Mouse (Mus musculus) limb, embryonic 12.5 days (tissue): ENCODE data around the gene Kit. TPM values are rescaled to one million over a fixed set of nuclear protein-coding genes. Genes with fewer than 3 reads are reported as not detected.

Experiments
- ATAC-seq: fragments of 200-750 bp; cut with Nextera tagmentation; 2 replicates; pipeline ENCODE4 v1.8.0; 2017; ENCODE audit warnings: low read depth, moderate TSS enrichment; ENCODE audit not compliant: insufficient number of reproducible peaks, insufficient read depth, low FRiP score, low TSS enrichment
- H3K27ac ChIP-seq: fragments of 300-500 bp; sonication (generic); 2 replicates; pipeline ENCODE4 v1.5.1; 2016; ENCODE audit warnings: mild to moderate bottlenecking, moderate library complexity
- H3K27me3 ChIP-seq: fragments of 300-500 bp; sonication (generic); 2 replicates; pipeline ENCODE4 v1.6.1; 2016; ENCODE audit warnings: mild to moderate bottlenecking, moderate library complexity
- H3K36me3 ChIP-seq: fragments of 300-500 bp; sonication (generic); 2 replicates; pipeline ENCODE4 v1.6.1; 2016; ENCODE audit warnings: mild to moderate bottlenecking, moderate library complexity
- H3K4me1 ChIP-seq: fragments of 300-500 bp; sonication (generic); replicated peaks from 2 replicates; pipeline ENCODE4 v1.6.1; 2016
- H3K4me2 ChIP-seq: fragments of 300-500 bp; sonication (generic); 2 replicates; pipeline ENCODE4 v1.6.1; 2016; ENCODE audit warnings: mild to moderate bottlenecking, moderate library complexity
- H3K4me3 ChIP-seq: fragments of 300-500 bp; sonication (generic); replicated peaks from 2 replicates; pipeline ENCODE4 v1.5.1; 2016; ENCODE audit warnings: mild to moderate bottlenecking
- H3K9ac ChIP-seq: fragments of 300-500 bp; sonication (generic); replicated peaks from 2 replicates; pipeline ENCODE4 v1.6.1; 2016; ENCODE audit warnings: mild to moderate bottlenecking, moderate library complexity
- H3K9me3 ChIP-seq: fragments of 300-500 bp; sonication (generic); 2 replicates; pipeline ENCODE4 v1.6.1; 2016; ENCODE audit warnings: mild to moderate bottlenecking, moderate library complexity
- WGBS: fragments of 180-500 bp; shearing (Covaris S2); methylation state at CpG from one replicate; pipeline ENCODE4 v1.1.7; 2016; 5-methylcytosine and 5-hydroxymethylcytosine counted together
- polyA plus RNA-seq: library from polyadenylated mRNA; unstranded; fragments of >200 nt; fragmentation: Nextera tagmentation; extraction: Ambion mirVana; gene quantifications from 2 replicates; pipeline ENCODE4 v1.2.1, GENCODE M21; 2016

Gene Kit
- polyA plus RNA-seq, 1 experiment from 2014 or later: 15.0 TPM

GRCm38 (mm10) chr5:75615000-75615571 lies 40.4 kb downstream of the Kit start:
- no peak for ATAC-seq
- Histone ChIP-seq H3K27me3 (no peaks in the 10 kb centered on the region), H3K4me2 (no peak overlapping the region), H3K9ac (no peak overlapping the region), H3K27ac (no peak overlapping the region), H3K36me3 (no peaks in the 10 kb centered on the region), H3K4me1 (no peaks in the 10 kb centered on the region), H3K9me3 (no peaks in the 10 kb centered on the region), H3K4me3 (no peak overlapping the region)
- WGBS: 95% methylated on average over 11 of the region's 11 CpGs

GRCm38 (mm10) chr5:75615624-75616023 lies 40.9 kb downstream of the Kit start:
- Histone ChIP-seq H3K36me3 (peaks cover 3% of the 10 kb centered on the region; the same call in 1 of the 2 replicates), H3K9ac (no peak overlapping the region), H3K4me1 (no peaks in the 10 kb centered on the region), H3K27ac (no peak overlapping the region), H3K4me2 (no peak overlapping the region), H3K4me3 (no peak overlapping the region), H3K27me3 (no peaks in the 10 kb centered on the region), H3K9me3 (no peaks in the 10 kb centered on the region)
- no peak for ATAC-seq
- WGBS: 88% methylated on average over 8 of the region's 8 CpGs

GRCm38 (mm10) chr5:75622401-75622800 lies 47.7 kb downstream of the Kit start:
- no peak overlapping the region for H3K4me3 ChIP-seq
- H3K36me3 ChIP-seq: peaks cover 7% of the 10 kb centered on the region; the same call in 1 of the 2 replicates
- 90% methylated on average over 4 of the region's 4 CpGs for WGBS
- H3K9me3 ChIP-seq: no peaks in the 10 kb centered on the region
- H3K4me1 ChIP-seq: 0 out of 2 replicates have a peak, but pooled peaks cover 3% of the 10 kb centered on the region
- no peak for ATAC-seq
- H3K9ac ChIP-seq: no peak overlapping the region
- no peaks in the 10 kb centered on the region for H3K27me3 ChIP-seq
- no peak overlapping the region for H3K27ac ChIP-seq
- H3K4me2 ChIP-seq: no peak overlapping the region

GRCm38 (mm10) chr5:75623007-75623406 lies 48.3 kb downstream of the Kit start:
- no peaks in the 10 kb centered on the region for H3K27me3 ChIP-seq
- no peak for ATAC-seq
- WGBS: 91% methylated on average over 11 of the region's 11 CpGs
- H3K4me2 ChIP-seq: no peak overlapping the region
- no peak overlapping the region for H3K9ac ChIP-seq
- H3K36me3 ChIP-seq: peaks cover 7% of the 10 kb centered on the region; the same call in 1 of the 2 replicates
- no peaks in the 10 kb centered on the region for H3K9me3 ChIP-seq
- H3K27ac ChIP-seq: no peak overlapping the region
- 0 out of 2 replicates have a peak, but pooled peaks cover 3% of the 10 kb centered on the region for H3K4me1 ChIP-seq
- no peak overlapping the region for H3K4me3 ChIP-seq

GRCm38 (mm10) chr5:75623520-75623919 lies 48.8 kb downstream of the Kit start:
- 94% methylated on average over 1 of the region's 1 CpGs for WGBS

GRCm38 (mm10) chr5:75623993-75624706 lies 49.4 kb downstream of the Kit start:
- 88% methylated on average over 20 of the region's 20 CpGs for WGBS
- H3K9ac ChIP-seq: no peak overlapping the region
- no peaks in the 10 kb centered on the region for H3K9me3 ChIP-seq
- H3K4me3 ChIP-seq: no peak overlapping the region
- peaks cover 7% of the 10 kb centered on the region; the same call in 1 of the 2 replicates for H3K36me3 ChIP-seq
- ATAC-seq: no peak
- H3K4me1 ChIP-seq: 0 out of 2 replicates have a peak, but pooled peaks cover 3% of the 10 kb centered on the region
- H3K4me2 ChIP-seq: no peak overlapping the region
- no peak overlapping the region for H3K27ac ChIP-seq
- H3K27me3 ChIP-seq: no peaks in the 10 kb centered on the region

More at GRCm38 (mm10) chr5:75623520-75623919, 48.8 kb downstream of the Kit start:
- no peak for ATAC-seq
- H3K4me1 ChIP-seq: 0 out of 2 replicates have a peak, but pooled peaks cover 3% of the 10 kb centered on the region
- H3K36me3 ChIP-seq: peaks cover 7% of the 10 kb centered on the region; the same call in 1 of the 2 replicates
- H3K4me3 ChIP-seq: no peak overlapping the region
- no peak overlapping the region for H3K9ac ChIP-seq
- no peak overlapping the region for H3K27ac ChIP-seq
- H3K9me3 ChIP-seq: no peaks in the 10 kb centered on the region
- no peak overlapping the region for H3K4me2 ChIP-seq
- no peaks in the 10 kb centered on the region for H3K27me3 ChIP-seq

GRCm38 (mm10) chr5:75625059-75625458 lies 50.3 kb downstream of the Kit start:
- 0 out of 2 replicates have a peak, but pooled peaks cover 3% of the 10 kb centered on the region for H3K4me1 ChIP-seq
- H3K9me3 ChIP-seq: no peaks in the 10 kb centered on the region
- H3K4me3 ChIP-seq: no peak overlapping the region
- no peak overlapping the region for H3K9ac ChIP-seq
- H3K27me3 ChIP-seq: no peaks in the 10 kb centered on the region
- H3K36me3 ChIP-seq: peaks cover 7% of the 10 kb centered on the region; the same call in 1 of the 2 replicates
- no peak for ATAC-seq
- no peak overlapping the region for H3K4me2 ChIP-seq
- no peak overlapping the region for H3K27ac ChIP-seq

GRCm38 (mm10) chr5:75626284-75626683 lies 51.6 kb downstream of the Kit start:
- no peak for ATAC-seq
- 0 out of 2 replicates have a peak, but pooled peaks cover 3% of the 10 kb centered on the region for H3K4me1 ChIP-seq

GRCm38 (mm10) chr5:75626703-75627102 lies 52.0 kb downstream of the Kit start:
- no peaks in the 10 kb centered on the region for H3K36me3 ChIP-seq
- ATAC-seq: no peak
- WGBS: 73% methylated on average over 6 of the region's 6 CpGs
- no peak overlapping the region for H3K4me2 ChIP-seq
- no peak overlapping the region for H3K9ac ChIP-seq
- H3K4me1 ChIP-seq: 0 out of 2 replicates have a peak, but pooled peaks cover 3% of the 10 kb centered on the region
- no peaks in the 10 kb centered on the region for H3K9me3 ChIP-seq
- H3K27me3 ChIP-seq: no peaks in the 10 kb centered on the region
- no peak overlapping the region for H3K4me3 ChIP-seq
- no peak overlapping the region for H3K27ac ChIP-seq

More at GRCm38 (mm10) chr5:75626284-75626683, 51.6 kb downstream of the Kit start:
- no peak overlapping the region for H3K9ac ChIP-seq
- no peak overlapping the region for H3K27ac ChIP-seq
- H3K9me3 ChIP-seq: no peaks in the 10 kb centered on the region
- WGBS: 66% methylated on average over 8 of the region's 8 CpGs
- H3K4me3 ChIP-seq: no peak overlapping the region
- no peaks in the 10 kb centered on the region for H3K27me3 ChIP-seq
- H3K36me3 ChIP-seq: no peaks in the 10 kb centered on the region
- H3K4me2 ChIP-seq: no peak overlapping the region

- Histone ChIP-seq H3K4me1 (0 out of 2 replicates have a peak, but pooled peaks cover 4% of the 10 kb centered on the region), H3K9me3 (no peaks in the 10 kb centered on the region), H3K4me3 (no peak overlapping the region), H3K9ac (no peak overlapping the region), H3K27me3 (no peaks in the 10 kb centered on the region), H3K36me3 (no peaks in the 10 kb centered on the region), H3K27ac (no peak overlapping the region), H3K4me2 (no peak overlapping the region)
- no peak for ATAC-seq
- WGBS: 92% methylated on average over 5 of the region's 5 CpGs
These were observed 57.5 kb downstream of the Kit start for GRCm38 (mm10) chr5:75632257-75632656.

GRCm38 (mm10) chr5:75632846-75633640 lies 58.3 kb downstream of the Kit start:
- no peak for ATAC-seq
- no peaks in the 10 kb centered on the region for H3K9me3 ChIP-seq
- H3K4me1 ChIP-seq: 0 out of 2 replicates have a peak, but pooled peaks cover 4% of the 10 kb centered on the region
- H3K27me3 ChIP-seq: no peaks in the 10 kb centered on the region
- WGBS: 86% methylated on average over 18 of the region's 18 CpGs
- no peak overlapping the region for H3K4me2 ChIP-seq
- no peak overlapping the region for H3K4me3 ChIP-seq
- no peak overlapping the region for H3K9ac ChIP-seq
- no peak overlapping the region for H3K27ac ChIP-seq
- H3K36me3 ChIP-seq: no peaks in the 10 kb centered on the region
